Mouse (Mus musculus) hindlimb bud, embryonic 11.5 days (tissue): ENCODE measurements around the gene Fubp1.

Experiments used
- DNase-seq: peaks from one replicate; pipeline ENCODE4 v3.0.0-alpha.2; 2012; ENCODE audit warnings: low read depth, low spot score; ENCODE audit errors: extremely low spot score

Fubp1 gene

GRCm38 (mm10) chr3:152231333-152232100, 21.3 kb downstream of the Fubp1 start:
- no peak for DNase-seq

DNA sequence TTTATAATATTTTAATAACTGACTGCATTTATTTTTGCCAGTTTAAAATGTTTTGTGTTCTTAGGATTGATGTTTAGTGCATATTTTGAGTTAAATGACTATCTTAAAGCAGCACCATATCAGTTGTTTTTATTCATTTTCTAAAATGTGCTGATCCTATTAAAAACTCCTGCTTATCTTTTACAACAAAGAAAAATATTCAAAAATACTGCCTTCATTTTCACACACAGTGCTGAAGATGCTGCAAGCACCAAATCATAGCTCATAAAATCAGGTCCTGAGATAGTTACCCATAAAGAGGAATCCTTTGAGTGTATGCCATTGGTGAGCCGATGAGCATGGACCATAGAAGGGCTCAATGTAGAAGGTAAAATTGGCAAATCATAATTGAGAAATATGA, 25.0 kb downstream of the Fubp1 start:
- DNase-seq, result no peak

GRCm38 (mm10) chr3:152235805-152236204, 25.6 kb downstream of the Fubp1 start:
- DNase-seq, result no peak

DNA sequence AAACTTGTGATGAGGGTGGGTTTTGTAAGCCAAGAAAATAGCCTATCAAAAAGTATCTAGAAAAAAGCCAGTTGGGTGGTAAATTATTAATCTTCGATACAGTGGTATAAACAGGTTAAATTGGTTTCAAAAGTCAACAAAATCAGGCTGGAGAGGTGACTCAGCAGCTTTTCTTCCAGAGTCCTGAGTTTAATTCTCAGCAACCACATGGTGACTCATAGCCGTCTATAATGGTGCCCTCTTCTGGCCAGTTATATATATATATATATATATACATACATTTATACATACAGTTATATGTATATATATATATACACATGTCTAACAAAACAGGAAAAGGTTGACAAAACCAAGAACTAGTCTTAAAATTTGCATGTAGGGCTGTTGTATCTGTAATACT, 28.6 kb downstream of the Fubp1 start:
- DNase-seq, result no peak

DNA sequence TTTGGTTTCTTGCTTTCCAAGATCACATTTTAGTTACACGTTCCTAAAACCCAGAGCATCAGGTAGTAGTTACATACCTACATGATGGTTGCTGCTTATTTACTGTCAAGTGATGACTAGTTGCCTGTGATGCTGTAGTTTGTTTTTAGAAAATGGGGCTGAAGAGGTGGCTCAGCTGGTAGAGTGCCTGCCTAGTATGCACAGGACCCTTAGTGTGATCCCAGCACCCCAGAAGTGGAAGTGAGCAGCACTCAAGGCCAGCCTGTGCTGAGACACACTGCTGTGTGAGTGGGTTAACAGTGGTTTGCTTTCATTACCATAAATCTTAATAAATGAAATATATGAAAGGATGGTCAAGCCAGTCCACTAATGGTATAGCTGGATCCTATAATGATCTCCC, 29.4 kb downstream of the Fubp1 start:
- DNase-seq, result no peak

- DNase-seq, result no peak
Measured at GRCm38 (mm10) chr3:152241098-152241497, 30.9 kb downstream of the Fubp1 start.

- no peak for DNase-seq
Measured at GRCm38 (mm10) chr3:152243304-152243703, 33.1 kb downstream of the Fubp1 start.

GRCm38 (mm10) chr3:152245273-152245910, 35.2 kb downstream of the Fubp1 start:
- DNase-seq, result no peak

DNA sequence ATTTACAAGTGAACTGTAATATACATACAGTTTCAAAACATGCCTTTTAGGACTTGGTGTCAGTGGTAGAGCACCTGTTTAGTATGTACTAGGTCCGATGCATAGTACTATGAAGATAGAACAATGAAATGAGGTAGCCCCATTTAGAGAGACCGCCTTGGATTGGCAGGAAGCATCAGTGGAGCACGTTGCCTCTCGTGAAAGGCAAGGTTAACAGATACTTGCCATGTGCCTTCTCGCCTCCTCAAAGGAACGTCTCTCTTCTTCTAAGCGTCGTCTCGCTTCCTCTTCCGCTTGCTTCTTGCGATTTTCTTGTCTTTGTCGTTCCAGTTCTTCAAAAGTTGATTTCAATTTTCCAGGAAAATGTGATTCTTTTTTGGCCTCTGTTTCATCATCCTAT, 37.5 kb downstream of the Fubp1 start:
- DNase-seq, result no peak

- DNase-seq, result no peak
Measured at GRCm38 (mm10) chr3:152250487-152250886, 40.3 kb downstream of the Fubp1 start.

GRCm38 (mm10) chr3:152257528-152257927, 47.3 kb downstream of the Fubp1 start:
- DNase-seq, result no peak

GRCm38 (mm10) chr3:152259409-152259808, 49.2 kb downstream of the Fubp1 start:
- peak; percentile 66 for DNase-seq

GRCm38 (mm10) chr3:152260362-152260761, 50.1 kb downstream of the Fubp1 start:
- DNase-seq, result no peak

DNA sequence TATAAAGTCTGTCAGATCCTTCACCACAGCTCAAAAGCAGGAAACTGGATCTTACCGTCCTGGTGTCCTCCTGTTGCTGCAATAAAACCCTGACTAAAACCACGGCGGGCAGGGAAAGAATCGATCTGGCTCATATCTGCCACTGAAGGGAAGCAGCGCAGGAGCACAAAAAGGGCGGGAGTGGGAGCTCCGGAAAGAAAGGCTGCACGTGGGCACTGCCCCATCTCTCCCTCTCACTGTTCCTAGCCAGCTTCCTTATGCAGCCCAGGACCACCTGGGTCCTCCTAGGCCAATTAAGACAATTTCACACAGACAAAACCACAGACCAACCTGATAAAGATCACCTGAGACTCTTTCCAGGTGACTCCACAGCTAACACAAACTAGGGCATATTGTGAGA, 51.2 kb downstream of the Fubp1 start:
- no peak for DNase-seq

GRCm38 (mm10) chr3:152261948-152262347, 51.7 kb downstream of the Fubp1 start:
- no peak for DNase-seq

DNA sequence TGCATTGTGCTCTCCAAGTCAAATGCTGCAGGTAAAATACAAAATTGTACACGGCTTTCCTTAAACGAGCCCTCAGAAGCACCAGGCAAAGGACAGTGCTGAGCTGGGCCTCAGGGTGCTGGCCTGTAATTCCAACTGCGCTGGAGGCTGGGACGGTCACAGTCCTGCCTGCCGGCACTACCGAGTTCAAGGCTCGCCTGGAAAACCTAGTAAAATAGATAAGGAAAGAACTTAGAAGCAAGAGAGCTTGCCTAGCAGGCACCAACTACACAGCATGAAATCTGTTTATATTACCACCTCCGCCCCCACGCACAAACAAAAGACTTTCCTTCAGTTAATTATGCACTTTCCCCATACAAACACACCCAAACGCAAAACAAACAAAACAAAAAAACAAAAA, 54.2 kb downstream of the Fubp1 start:
- no peak for DNase-seq

- no peak for DNase-seq
Measured at GRCm38 (mm10) chr3:152264830-152265229, 54.6 kb downstream of the Fubp1 start.

DNA sequence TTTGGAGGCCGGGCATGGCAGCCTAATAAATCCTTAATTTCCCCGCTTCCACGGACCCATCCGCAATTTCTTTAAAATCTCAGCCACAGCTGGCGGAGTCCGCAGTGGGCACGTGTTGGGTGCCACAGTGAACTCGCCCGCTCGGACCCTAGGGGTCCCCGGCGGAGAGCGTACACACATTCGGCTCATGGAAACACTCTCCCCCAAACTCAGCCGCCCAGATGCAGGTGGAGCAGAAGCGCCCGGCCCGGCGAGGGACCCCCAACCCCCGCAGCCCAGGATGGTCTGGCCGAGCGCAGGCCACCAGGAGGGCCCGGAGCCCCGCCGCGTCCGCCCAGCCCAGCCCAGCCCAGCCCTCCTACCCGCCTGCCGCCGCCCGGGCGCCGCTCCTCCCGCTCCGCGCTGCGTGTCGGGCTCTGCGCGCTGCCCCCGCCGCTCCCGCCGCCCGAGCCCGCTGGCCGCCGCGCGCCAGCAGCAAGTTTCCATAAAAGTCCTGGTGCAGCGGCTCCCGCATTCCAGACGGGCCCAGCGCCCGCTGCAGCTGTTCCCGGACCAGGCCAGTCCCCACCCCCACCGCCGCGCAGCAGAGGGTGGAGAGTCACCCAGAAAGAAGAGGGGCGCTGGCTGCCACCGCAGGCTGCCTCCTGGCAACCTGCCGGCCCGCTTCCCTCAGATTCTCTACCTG, 55.3 kb downstream of the Fubp1 start:
- DNase-seq, result no peak

DNA sequence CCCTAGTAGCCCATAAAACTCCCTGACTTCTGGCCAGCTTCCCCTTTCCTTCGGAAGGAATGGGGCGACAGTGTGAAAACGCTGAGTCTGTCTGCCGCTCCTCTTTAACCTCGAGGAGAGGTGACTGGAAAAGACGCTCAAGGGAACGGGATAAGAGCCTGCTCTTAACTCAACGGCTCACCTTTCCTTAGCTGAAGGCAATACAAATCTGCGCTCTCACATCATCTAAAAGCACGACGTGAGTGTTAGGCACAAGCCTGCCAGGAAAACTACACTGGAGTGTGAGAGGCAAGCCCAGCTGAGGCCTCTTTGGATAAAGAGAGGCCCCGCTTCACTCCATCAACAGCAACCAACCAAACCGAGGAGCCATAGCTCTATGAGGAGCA, 55.8 kb downstream of the Fubp1 start, which contains the start of gene Nexn:
Gene Nexn (minus strand): TSS at position 315 of the 386 bp plus-strand sequence.
- no peak for DNase-seq

DNA sequence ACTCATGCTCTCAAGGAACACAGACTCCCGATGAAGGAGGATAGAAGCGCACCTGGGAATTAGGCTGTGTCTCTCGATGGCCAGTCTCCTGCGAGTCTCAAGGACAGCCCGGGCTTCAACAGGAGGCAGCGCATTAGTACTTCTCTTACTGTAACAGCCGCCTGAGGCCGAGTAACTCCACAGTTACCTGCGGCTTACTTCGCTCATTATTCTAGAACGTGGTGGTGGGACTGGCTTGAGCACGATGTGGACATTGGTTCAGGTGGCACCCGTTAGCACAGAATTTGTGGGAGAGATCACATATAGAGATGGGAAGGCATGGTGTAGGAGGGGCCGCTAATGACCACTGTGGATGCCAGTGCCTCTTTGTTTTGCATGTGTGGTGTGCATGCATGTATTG, 57.9 kb downstream of the Fubp1 start:
- no peak for DNase-seq

- DNase-seq, result no peak
Measured at GRCm38 (mm10) chr3:152271071-152271710, 61.0 kb downstream of the Fubp1 start.

DNA sequence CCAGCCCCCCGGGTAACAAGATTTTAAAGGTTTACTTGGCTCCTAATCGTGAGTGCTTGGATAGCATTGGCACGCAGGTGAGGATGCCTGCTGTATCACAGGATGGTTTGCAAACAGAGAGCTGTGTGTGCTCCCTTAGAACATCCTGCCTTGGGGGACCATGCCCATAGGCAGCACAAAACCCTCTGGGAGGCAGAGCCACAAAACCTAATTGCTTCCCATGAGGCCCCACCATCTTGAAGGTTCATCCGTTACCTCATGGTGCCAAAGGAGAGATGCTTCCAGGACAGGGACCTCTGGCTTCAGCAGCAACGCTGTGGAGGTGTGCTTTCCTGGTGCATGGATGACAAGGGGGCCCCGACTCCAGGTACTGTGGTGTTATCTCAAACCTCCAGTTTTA, 61.7 kb downstream of the Fubp1 start:
- DNase-seq, result no peak
